Mouse (Mus musculus) embryonic facial prominence, embryonic 11.5 days (tissue): ENCODE measurements around the gene Pnmal2. TPM values are rescaled to one million over a fixed set of nuclear protein-coding genes. Genes with fewer than 3 reads are reported as not detected.
A peak's percentile ranks its signal among the peaks of the same experiment; 100 is the strongest.

ENCODE experiments used
- ATAC-seq: fragments of 200-750 bp; cut with Nextera tagmentation; replicated peaks from 2 replicates; pipeline ENCODE4 v1.8.0; 2017; ENCODE audit warnings: low read depth; ENCODE audit not compliant: insufficient number of reproducible peaks, low FRiP score, low TSS enrichment
- DNase-seq: peaks from one replicate; pipeline ENCODE4 v3.0.0-alpha.2; 2015; ENCODE audit warnings: low spot score
- H3K27ac ChIP-seq: fragments of 300-500 bp; sonication (generic); replicated peaks from 2 replicates; pipeline ENCODE4 v1.5.1; 2014; ENCODE audit warnings: mild to moderate bottlenecking, low read depth, low read length, control low read depth
- H3K27me3 ChIP-seq: fragments of 300-500 bp; sonication (generic); 2 replicates; pipeline ENCODE4 v1.6.1; 2014; ENCODE audit warnings: mild to moderate bottlenecking, low read length, moderate library complexity, mixed read lengths; ENCODE audit not compliant: control insufficient read depth, insufficient read depth
- H3K36me3 ChIP-seq: fragments of 300-500 bp; sonication (generic); replicated peaks from 2 replicates; pipeline ENCODE4 v1.6.1; 2014; ENCODE audit warnings: low read depth, mild to moderate bottlenecking, low read length, moderate library complexity, mixed read lengths; ENCODE audit not compliant: control insufficient read depth, insufficient read depth
- H3K4me1 ChIP-seq: fragments of 300-500 bp; sonication (generic); 2 replicates; pipeline ENCODE4 v1.6.1; 2014; ENCODE audit warnings: low read length, mixed read lengths; ENCODE audit not compliant: control insufficient read depth, insufficient read depth
- H3K4me2 ChIP-seq: fragments of 300-500 bp; sonication (generic); 2 replicates; pipeline ENCODE4 v1.6.1; 2014; ENCODE audit warnings: low read depth, mild to moderate bottlenecking, control low read depth, low read length, moderate library complexity
- H3K4me3 ChIP-seq: fragments of 300-500 bp; sonication (generic); 2 replicates; pipeline ENCODE4 v1.5.1; 2014; ENCODE audit warnings: low read depth, low read length, control low read depth
- H3K9ac ChIP-seq: fragments of 300-500 bp; sonication (generic); replicated peaks from 2 replicates; pipeline ENCODE4 v1.6.1; 2014; ENCODE audit warnings: mild to moderate bottlenecking, control low read depth, low read length
- H3K9me3 ChIP-seq: fragments of 300-500 bp; sonication (generic); replicated peaks from 2 replicates; pipeline ENCODE4 v1.6.1; 2016; ENCODE audit warnings: mild to moderate bottlenecking, low read length, inconsistent platforms, mixed read lengths; ENCODE audit not compliant: control insufficient read depth
- WGBS: fragments of 180-500 bp; shearing (Covaris S2); extraction: QIAGEN DNeasy Blood & Tissue Kit; methylation state at CpG from one replicate; pipeline ENCODE4 v1.1.7; 2014; 5-methylcytosine and 5-hydroxymethylcytosine counted together
- polyA plus RNA-seq: library from polyadenylated mRNA; unstranded; fragments of >200 nt; fragmentation: Nextera tagmentation; extraction: Ambion mirVana; gene quantifications from 2 replicates; pipeline ENCODE4 v1.2.1, GENCODE M21; 2014

The Pnmal2 gene
- polyA plus RNA-seq, 1 experiment from 2014 or later = 4.2 TPM

GRCm38 (mm10) chr7:16944808-16945315, 380 bp downstream of the Pnmal2 start:
- no peak for DNase-seq
- Histone ChIP-seq H3K4me1 (peaks cover 11% of the 10 kb centered on the region), H3K4me2 (peak overlapping the region; percentile 87), H3K4me3 (peak overlapping the region; percentile 63), H3K9me3 (no peaks in the 10 kb centered on the region), H3K27ac (no peak overlapping the region), H3K9ac (peak overlapping the region; percentile 80), H3K36me3 (no peaks in the 10 kb centered on the region), H3K27me3 (peaks cover 46% of the 10 kb centered on the region)
- no peak for ATAC-seq
- 1% methylated on average over 22 of the region's 22 CpGs for WGBS

GRCm38 (mm10) chr7:16945419-16945818, 937 bp downstream of the Pnmal2 start:
- H3K9ac ChIP-seq = no peak overlapping the region; the same call in 1 of the 2 replicates
- H3K36me3 ChIP-seq = no peaks in the 10 kb centered on the region
- ATAC-seq (no peak), DNase-seq (no peak)
- peaks cover 46% of the 10 kb centered on the region for H3K27me3 ChIP-seq
- peak overlapping the region; percentile 63 for H3K4me3 ChIP-seq
- no peaks in the 10 kb centered on the region for H3K9me3 ChIP-seq
- WGBS = 9% methylated on average over 17 of the region's 17 CpGs
- H3K4me1 ChIP-seq = peaks cover 11% of the 10 kb centered on the region
- H3K27ac ChIP-seq = no peak overlapping the region
- peak overlapping the region; percentile 87 for H3K4me2 ChIP-seq

GRCm38 (mm10) chr7:16946441-16947348, 2.2 kb downstream of the Pnmal2 start:
- Histone ChIP-seq H3K4me1 (peaks cover 11% of the 10 kb centered on the region), H3K27me3 (peaks cover 46% of the 10 kb centered on the region), H3K36me3 (no peaks in the 10 kb centered on the region), H3K4me3 (peak overlapping the region; percentile 36), H3K9ac (peak overlapping the region; percentile 46), H3K27ac (no peak overlapping the region), H3K9me3 (no peaks in the 10 kb centered on the region), H3K4me2 (peak overlapping the region; percentile 67)
- ATAC-seq = no peak
- peak; percentile 30 for DNase-seq
- 3% methylated on average over 52 of the region's 53 CpGs for WGBS

- DNase-seq (no peak), ATAC-seq (no peak)
- H3K4me2 ChIP-seq = peak overlapping the region; percentile 67
- peak overlapping the region; percentile 36 for H3K4me3 ChIP-seq
- H3K9me3 ChIP-seq = no peaks in the 10 kb centered on the region
- H3K4me1 ChIP-seq = peaks cover 11% of the 10 kb centered on the region
- H3K9ac ChIP-seq = peak overlapping the region; percentile 46
- no peak overlapping the region; the same call in 1 of the 2 replicates for H3K27ac ChIP-seq
- peaks cover 46% of the 10 kb centered on the region for H3K27me3 ChIP-seq
- 9% methylated on average over 21 of the region's 22 CpGs for WGBS
- H3K36me3 ChIP-seq = no peaks in the 10 kb centered on the region
Measured at GRCm38 (mm10) chr7:16947349-16947895, 2.9 kb downstream of the Pnmal2 start.

GRCm38 (mm10) chr7:16947959-16948361, 3.5 kb downstream of the Pnmal2 start:
- no peak for DNase-seq
- Histone ChIP-seq H3K27ac (no peak overlapping the region), H3K27me3 (peaks cover 46% of the 10 kb centered on the region), H3K9me3 (no peaks in the 10 kb centered on the region), H3K4me2 (no peak overlapping the region), H3K4me1 (peaks cover 11% of the 10 kb centered on the region), H3K9ac (no peak overlapping the region), H3K4me3 (no peak overlapping the region), H3K36me3 (no peaks in the 10 kb centered on the region)
- WGBS = 9% methylated on average over 4 of the region's 4 CpGs
- no peak for ATAC-seq

GRCm38 (mm10) chr7:16948923-16949458, 4.5 kb downstream of the Pnmal2 start:
- WGBS = 51% methylated on average over 8 of the region's 8 CpGs
- no peak overlapping the region for H3K9ac ChIP-seq
- no peak overlapping the region for H3K4me3 ChIP-seq
- ATAC-seq (no peak), DNase-seq (no peak)
- no peak overlapping the region for H3K4me2 ChIP-seq
- H3K4me1 ChIP-seq = peaks cover 11% of the 10 kb centered on the region
- H3K9me3 ChIP-seq = no peaks in the 10 kb centered on the region
- peaks cover 46% of the 10 kb centered on the region for H3K27me3 ChIP-seq
- no peak overlapping the region for H3K27ac ChIP-seq
- no peaks in the 10 kb centered on the region for H3K36me3 ChIP-seq

GRCm38 (mm10) chr7:16949908-16950841, 5.7 kb downstream of the Pnmal2 start:
- peaks cover 11% of the 10 kb centered on the region for H3K4me1 ChIP-seq
- peaks cover 45% of the 10 kb centered on the region for H3K27me3 ChIP-seq
- peak overlapping the region; percentile 20; the same call in 1 of the 2 replicates for H3K4me3 ChIP-seq
- H3K27ac ChIP-seq = no peak overlapping the region
- DNase-seq (peak; percentile 87), ATAC-seq (peak; percentile 40)
- peak overlapping the region; percentile 30 for H3K9ac ChIP-seq
- peak overlapping the region; percentile 63 for H3K4me2 ChIP-seq
- no peaks in the 10 kb centered on the region for H3K36me3 ChIP-seq
- 13% methylated on average over 29 of the region's 29 CpGs for WGBS
- H3K9me3 ChIP-seq = no peaks in the 10 kb centered on the region
